Mouse (Mus musculus): ENCODE measurements around the gene Gm12216. TPM values are rescaled to one million over a fixed set of nuclear protein-coding genes. Genes with fewer than 3 reads are reported as not detected.
"Not testable (repeated sequence)": the region's sequence is repeated elsewhere in the genome, so short reads cannot be mapped to it uniquely, and the experiment has no call there.

Gm12216 gene
- polyA plus RNA-seq, 1 experiment from 2014 or later, result not detected

- no peak overlapping the region for H3K4me2 ChIP-seq (replicated peaks)
- WGBS, result 44% methylated on average over 6 of the region's 6 CpGs
- H3K4me1 ChIP-seq, result peaks cover 26% of the 10 kb centered on the region
- H3K27ac ChIP-seq, result no peak overlapping the region
- no peak overlapping the region for H3K4me3 ChIP-seq
- H3K27me3 ChIP-seq, result peaks cover 48% of the 10 kb centered on the region
- ATAC-seq (ENCODE audit: low FRiP score), result no peak
- no peaks in the 10 kb centered on the region for H3K9me3 ChIP-seq (replicated peaks)
- H3K9ac ChIP-seq, result no peak overlapping the region
- H3K36me3 ChIP-seq, result no peaks in the 10 kb centered on the region
These were observed 100.2 kb downstream of the Gm12216 start for GRCm38 (mm10) chr11:53758791-53759351.

GRCm38 (mm10) chr11:53758033-53758432 is 101.0 kb downstream of the Gm12216 start:
- not testable (repeated sequence) for H3K9me3 ChIP-seq (replicated peaks); ATAC-seq (ENCODE audit: low FRiP score); H3K27ac ChIP-seq; H3K4me3 ChIP-seq; H3K4me2 ChIP-seq (replicated peaks); H3K36me3 ChIP-seq; H3K9ac ChIP-seq
- peaks cover 18% of the 10 kb centered on the region for H3K4me1 ChIP-seq
- peaks cover 40% of the 10 kb centered on the region for H3K27me3 ChIP-seq
- WGBS, result 78% methylated on average over 9 of the region's 9 CpGs

- peaks cover 36% of the 10 kb centered on the region for H3K27me3 ChIP-seq
- no peak overlapping the region for H3K27ac ChIP-seq
- no peak overlapping the region for H3K9ac ChIP-seq
- no peak for ATAC-seq (ENCODE audit: low FRiP score)
- no peaks in the 10 kb centered on the region for H3K9me3 ChIP-seq (replicated peaks)
- peaks cover 14% of the 10 kb centered on the region for H3K4me1 ChIP-seq
- WGBS, result 90% methylated on average over 4 of the region's 4 CpGs
- H3K4me2 ChIP-seq (replicated peaks), result no peak overlapping the region
- H3K36me3 ChIP-seq, result no peaks in the 10 kb centered on the region
- H3K4me3 ChIP-seq, result no peak overlapping the region
These were observed 101.4 kb downstream of the Gm12216 start for GRCm38 (mm10) chr11:53757612-53758011.

GRCm38 (mm10) chr11:53755011-53755595 is 104.0 kb downstream of the Gm12216 start:
- Histone ChIP-seq H3K4me3 (no peak overlapping the region), H3K4me2 (replicated peaks) (no peak overlapping the region), H3K27me3 (peaks cover 11% of the 10 kb centered on the region), H3K9me3 (replicated peaks) (no peaks in the 10 kb centered on the region), H3K4me1 (peaks cover 11% of the 10 kb centered on the region), H3K27ac (no peak overlapping the region), H3K9ac (no peak overlapping the region), H3K36me3 (no peaks in the 10 kb centered on the region)
- no peak for ATAC-seq (ENCODE audit: low FRiP score)
- 82% methylated on average over 12 of the region's 12 CpGs for WGBS

GRCm38 (mm10) chr11:53749716-53750352 is 109.2 kb downstream of the Gm12216 start:
- no peak overlapping the region for H3K4me2 ChIP-seq (replicated peaks)
- no peak overlapping the region for H3K27ac ChIP-seq
- H3K27me3 ChIP-seq, result no peaks in the 10 kb centered on the region
- 42% methylated on average over 5 of the region's 5 CpGs for WGBS
- H3K36me3 ChIP-seq, result no peaks in the 10 kb centered on the region
- no peak overlapping the region for H3K9ac ChIP-seq
- no peaks in the 10 kb centered on the region for H3K9me3 ChIP-seq (replicated peaks)
- H3K4me3 ChIP-seq, result no peak overlapping the region
- ATAC-seq (ENCODE audit: low FRiP score), result no peak
- H3K4me1 ChIP-seq, result no peaks in the 10 kb centered on the region

GRCm38 (mm10) chr11:53749306-53749705 is 109.8 kb downstream of the Gm12216 start:
- Histone ChIP-seq H3K4me2 (replicated peaks) (no peak overlapping the region), H3K27me3 (no peaks in the 10 kb centered on the region), H3K4me3 (no peak overlapping the region), H3K9ac (no peak overlapping the region), H3K9me3 (replicated peaks) (no peaks in the 10 kb centered on the region), H3K27ac (no peak overlapping the region), H3K36me3 (no peaks in the 10 kb centered on the region), H3K4me1 (no peaks in the 10 kb centered on the region)
- 70% methylated on average over 4 of the region's 4 CpGs for whole genome bisulfite sequencing
- no peak for ATAC-seq (ENCODE audit: low FRiP score)

- 90% methylated on average over 6 of the region's 6 CpGs for WGBS
- H3K4me2 ChIP-seq (replicated peaks), result no peak overlapping the region
- H3K27ac ChIP-seq, result no peak overlapping the region
- H3K4me1 ChIP-seq, result no peaks in the 10 kb centered on the region
- no peaks in the 10 kb centered on the region for H3K36me3 ChIP-seq
- H3K27me3 ChIP-seq, result no peaks in the 10 kb centered on the region
- H3K9me3 ChIP-seq (replicated peaks), result no peaks in the 10 kb centered on the region
- no peak for ATAC-seq (ENCODE audit: low FRiP score)
- H3K4me3 ChIP-seq, result no peak overlapping the region
- no peak overlapping the region for H3K9ac ChIP-seq
These were observed 110.4 kb downstream of the Gm12216 start for GRCm38 (mm10) chr11:53748614-53749013.

- ATAC-seq (ENCODE audit: low FRiP score), result no peak
- 88% methylated on average over 9 of the region's 9 CpGs for WGBS
- Histone ChIP-seq H3K27ac (no peak overlapping the region), H3K9ac (no peak overlapping the region), H3K36me3 (no peaks in the 10 kb centered on the region), H3K4me2 (replicated peaks) (no peak overlapping the region), H3K9me3 (replicated peaks) (no peaks in the 10 kb centered on the region), H3K4me1 (no peaks in the 10 kb centered on the region), H3K4me3 (no peak overlapping the region), H3K27me3 (no peaks in the 10 kb centered on the region)
These were observed 111.1 kb downstream of the Gm12216 start for GRCm38 (mm10) chr11:53747985-53748384.

- ATAC-seq (ENCODE audit: low FRiP score), result no peak
- no peak overlapping the region for H3K27ac ChIP-seq
- H3K4me2 ChIP-seq (replicated peaks), result no peak overlapping the region
- H3K9ac ChIP-seq, result no peak overlapping the region
- no peaks in the 10 kb centered on the region for H3K4me1 ChIP-seq
- H3K36me3 ChIP-seq, result no peaks in the 10 kb centered on the region
- H3K27me3 ChIP-seq, result no peaks in the 10 kb centered on the region
- 92% methylated on average over 2 of the region's 2 CpGs for WGBS
- H3K4me3 ChIP-seq, result no peak overlapping the region
- H3K9me3 ChIP-seq (replicated peaks), result no peaks in the 10 kb centered on the region
These were observed 113.8 kb downstream of the Gm12216 start for GRCm38 (mm10) chr11:53745260-53745659.

GRCm38 (mm10) chr11:53742353-53742752 is 116.7 kb downstream of the Gm12216 start:
- Histone ChIP-seq H3K27me3 (no peaks in the 10 kb centered on the region), H3K4me2 (replicated peaks) (no peak overlapping the region), H3K9ac (no peak overlapping the region), H3K27ac (no peak overlapping the region), H3K9me3 (replicated peaks) (no peaks in the 10 kb centered on the region), H3K36me3 (no peaks in the 10 kb centered on the region), H3K4me1 (no peaks in the 10 kb centered on the region), H3K4me3 (no peak overlapping the region)
- WGBS, result 26% methylated on average over 5 of the region's 5 CpGs
- no peak for ATAC-seq (ENCODE audit: low FRiP score)

GRCm38 (mm10) chr11:53737573-53737946 is 121.5 kb downstream of the Gm12216 start:
- H3K36me3 ChIP-seq, result no peaks in the 10 kb centered on the region
- no peak overlapping the region for H3K4me2 ChIP-seq (replicated peaks)
- ATAC-seq (ENCODE audit: low FRiP score), result no peak
- H3K9me3 ChIP-seq (replicated peaks), result no peaks in the 10 kb centered on the region
- no peak overlapping the region for H3K27ac ChIP-seq
- no peaks in the 10 kb centered on the region for H3K4me1 ChIP-seq
- no peaks in the 10 kb centered on the region; the same call in 1 of the 2 replicates for H3K27me3 ChIP-seq
- 43% methylated on average over 6 of the region's 6 CpGs for WGBS
- no peak overlapping the region for H3K4me3 ChIP-seq
- no peak overlapping the region for H3K9ac ChIP-seq

GRCm38 (mm10) chr11:53736771-53737572 is 122.1 kb downstream of the Gm12216 start:
- Histone ChIP-seq H3K9ac (no peak overlapping the region), H3K27me3 (no peaks in the 10 kb centered on the region; the same call in 1 of the 2 replicates), H3K4me1 (no peaks in the 10 kb centered on the region), H3K4me3 (no peak overlapping the region), H3K4me2 (replicated peaks) (no peak overlapping the region), H3K27ac (no peak overlapping the region), H3K9me3 (replicated peaks) (no peaks in the 10 kb centered on the region), H3K36me3 (no peaks in the 10 kb centered on the region)
- 46% methylated on average over 14 of the region's 14 CpGs for WGBS
- peak; percentile 56; the same call in 1 of the 2 replicates for ATAC-seq (ENCODE audit: low FRiP score)

All from hindbrain, embryonic 12.5 days (tissue).